Comparison of ENCODE assay signal across 24 mouse cellular contexts in the genomic region with DNA sequence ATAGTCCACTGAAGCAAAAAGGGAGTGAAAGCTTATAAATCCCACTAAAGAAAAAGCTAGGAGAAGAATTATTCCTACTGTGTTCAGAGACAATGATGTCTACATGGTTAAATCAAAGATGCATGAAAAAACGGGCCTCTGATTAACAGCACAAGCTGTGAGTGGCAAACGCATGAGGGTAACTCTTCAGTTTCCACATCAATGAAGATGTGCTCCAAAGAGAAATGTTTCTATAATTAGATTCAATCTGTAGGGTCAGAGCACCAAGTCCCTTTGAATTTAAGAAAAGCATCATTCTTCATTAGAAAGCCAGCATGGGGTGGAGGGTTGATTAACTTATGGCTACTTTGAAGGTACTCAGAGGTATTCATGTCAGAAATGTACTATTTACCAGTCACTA.
DNase-seq lines count a peak whose midpoint lies in the region; ATAC-seq and TF ChIP-seq lines count a peak whose summit lies in the region.
"Had no signal": no experiment of that assay in that cellular context is flagged by ENCODE, and none has a peak within 500 bp of the region (broad histone marks: within the 10 kb centered on the region; RNA-seq: fewer than 3 reads in every experiment).

No protein-coding gene starts in this region.

- WGBS in forebrain, embryonic 11.5 days, result 5% methylated on average over 2 of the region's 2 CpGs
- WGBS in forebrain, embryonic 13.5 days, result 0% methylated on average over 2 of the region's 2 CpGs
- 24% methylated on average over 2 of the region's 2 CpGs for WGBS in hindbrain, postnatal 0 days
- WGBS in hindbrain, embryonic 16.5 days, result 23% methylated on average over 2 of the region's 2 CpGs

- H3K9ac ChIP-seq in forebrain, embryonic 11.5 days (ENCODE audit: low read length), result no peak overlapping the region
- no peak overlapping the region for H3K9ac ChIP-seq in forebrain, embryonic 13.5 days
- H3K9ac ChIP-seq in hindbrain, postnatal 0 days (replicated peaks; ENCODE audit: low read length), result no peak overlapping the region
- H3K9ac ChIP-seq in hindbrain, embryonic 16.5 days (ENCODE audit: low read depth, low read length), result no peak overlapping the region
- H3K9ac ChIP-seq: embryonic facial prominence, embryonic 13.5 days; forebrain, embryonic 15.5 days; hindbrain, embryonic 12.5 days; hindbrain, embryonic 15.5 days had no signal

- no peaks in the 10 kb centered on the region for H3K27me3 ChIP-seq in forebrain, embryonic 11.5 days (ENCODE audit: control insufficient read depth, insufficient read depth, low read length)
- no peaks in the 10 kb centered on the region for H3K27me3 ChIP-seq in forebrain, embryonic 13.5 days
- no peaks in the 10 kb centered on the region for H3K27me3 ChIP-seq in hindbrain, postnatal 0 days (ENCODE audit: insufficient read depth, low read length)
- H3K27me3 ChIP-seq in hindbrain, embryonic 16.5 days (replicated peaks; ENCODE audit: control insufficient read depth, insufficient read depth, low read length), result no peaks in the 10 kb centered on the region
- H3K27me3 ChIP-seq: embryonic facial prominence, embryonic 13.5 days; forebrain, embryonic 15.5 days; hindbrain, embryonic 12.5 days; hindbrain, embryonic 15.5 days had no signal

- no peaks in the 10 kb centered on the region for H3K4me1 ChIP-seq in forebrain, embryonic 11.5 days (replicated peaks; ENCODE audit: control insufficient read depth, insufficient read depth, low read length)
- H3K4me1 ChIP-seq in forebrain, embryonic 13.5 days, result no peaks in the 10 kb centered on the region
- H3K4me1 ChIP-seq in hindbrain, postnatal 0 days (ENCODE audit: insufficient read depth, low read length), result no peaks in the 10 kb centered on the region
- no peaks in the 10 kb centered on the region for H3K4me1 ChIP-seq in hindbrain, embryonic 16.5 days (ENCODE audit: control insufficient read depth, insufficient read depth, low read depth, low read length)
- H3K4me1 ChIP-seq: embryonic facial prominence, embryonic 13.5 days; forebrain, embryonic 15.5 days; hindbrain, embryonic 12.5 days; hindbrain, embryonic 15.5 days had no signal

- H3K4me3 ChIP-seq in forebrain, embryonic 11.5 days (ENCODE audit: low read depth, low read length), result no peak overlapping the region
- no peak overlapping the region for H3K4me3 ChIP-seq in forebrain, embryonic 13.5 days
- H3K4me3 ChIP-seq in hindbrain, postnatal 0 days (ENCODE audit: low read length), result no peak overlapping the region
- no peak overlapping the region for H3K4me3 ChIP-seq in hindbrain, embryonic 16.5 days (ENCODE audit: low read length)
- H3K4me3 ChIP-seq: embryonic facial prominence, embryonic 13.5 days; forebrain, embryonic 15.5 days; hindbrain, embryonic 12.5 days; hindbrain, embryonic 15.5 days had no signal

- H3K36me3 ChIP-seq in forebrain, embryonic 11.5 days (ENCODE audit: control insufficient read depth, insufficient read depth, low read length), result no peaks in the 10 kb centered on the region
- H3K36me3 ChIP-seq in forebrain, embryonic 13.5 days (ENCODE audit: poor library complexity, severe bottlenecking), result no peaks in the 10 kb centered on the region
- no peaks in the 10 kb centered on the region for H3K36me3 ChIP-seq in hindbrain, postnatal 0 days (ENCODE audit: insufficient read depth, low read length)
- no peaks in the 10 kb centered on the region for H3K36me3 ChIP-seq in hindbrain, embryonic 16.5 days (ENCODE audit: control insufficient read depth, insufficient read depth, low read length)
- H3K36me3 ChIP-seq: embryonic facial prominence, embryonic 13.5 days; forebrain, embryonic 15.5 days; hindbrain, embryonic 12.5 days; hindbrain, embryonic 15.5 days had no signal

- H3K4me2 ChIP-seq in forebrain, embryonic 11.5 days (ENCODE audit: low read depth, low read length, severe bottlenecking), result no peak overlapping the region
- no peak overlapping the region for H3K4me2 ChIP-seq in forebrain, embryonic 13.5 days
- no peak overlapping the region for H3K4me2 ChIP-seq in hindbrain, postnatal 0 days (ENCODE audit: low read depth, low read length)
- H3K4me2 ChIP-seq in hindbrain, embryonic 16.5 days (ENCODE audit: low read length), result no peak overlapping the region
- H3K4me2 ChIP-seq: embryonic facial prominence, embryonic 13.5 days; forebrain, embryonic 15.5 days; heart, embryonic 11.5 days; hindbrain, embryonic 12.5 days; hindbrain, embryonic 15.5 days had no signal

- no peak overlapping the region for H3K27ac ChIP-seq in forebrain, embryonic 11.5 days (ENCODE audit: low read depth, low read length)
- no peak overlapping the region for H3K27ac ChIP-seq in forebrain, embryonic 13.5 days
- H3K27ac ChIP-seq in hindbrain, postnatal 0 days, result no peak overlapping the region
- no peak overlapping the region for H3K27ac ChIP-seq in hindbrain, embryonic 16.5 days (ENCODE audit: low read depth, low read length)
- H3K27ac ChIP-seq: embryonic facial prominence, embryonic 13.5 days; forebrain, embryonic 15.5 days; hindbrain, embryonic 12.5 days; hindbrain, embryonic 15.5 days had no signal

- peak; percentile 8 for DNase-seq in embryo, embryonic 10.5 days (ENCODE audit: low spot score)
- DNase-seq in embryo, embryonic 10 days (ENCODE audit: low spot score), result no peak
- DNase-seq in forebrain, embryonic 11.5 days (ENCODE audit: low spot score), result no peak
- DNase-seq in hindbrain, postnatal 0 days (ENCODE audit: low spot score), result peak; percentile 5
- DNase-seq in retina, postnatal 1 day, result peak; percentile 4
- DNase-seq in gastrocnemius, postnatal 10 days, result no peak
- DNase-seq: adrenal gland, adult 8-10 months; adrenal gland, postnatal 25 days; cerebellum, adult 18-20 months; cerebellum, adult 9-10 months; cerebellum, postnatal 14 days; gastrocnemius, postnatal 14 days; heart, adult 11 months; kidney, adult 18-20 months had no signal

- peak; percentile 56 for ATAC-seq in forebrain, embryonic 11.5 days (replicated peaks; ENCODE audit: low FRiP score)
- ATAC-seq in forebrain, embryonic 13.5 days, result no peak
- ATAC-seq in hindbrain, postnatal 0 days, result no peak
- no peak for ATAC-seq in hindbrain, embryonic 16.5 days
- ATAC-seq: activated CD4-positive, CD25-positive, alpha-beta regulatory T cell, adult 4 months; forebrain, embryonic 15.5 days; inflammation-experienced regulatory T-cells, adult 6 months; intestine, embryonic 16.5 days had no signal

- no peaks in the 10 kb centered on the region for H3K9me3 ChIP-seq in forebrain, embryonic 11.5 days (ENCODE audit: control insufficient read depth, low read length)
- H3K9me3 ChIP-seq in forebrain, embryonic 13.5 days (replicated peaks), result no peaks in the 10 kb centered on the region
- no peaks in the 10 kb centered on the region for H3K9me3 ChIP-seq in hindbrain, postnatal 0 days (ENCODE audit: low read length)
- no peaks in the 10 kb centered on the region for H3K9me3 ChIP-seq in hindbrain, embryonic 16.5 days (ENCODE audit: control insufficient read depth, low read length)
- H3K9me3 ChIP-seq: embryonic facial prominence, embryonic 13.5 days; forebrain, embryonic 15.5 days; hindbrain, embryonic 12.5 days; hindbrain, embryonic 15.5 days had no signal

- TF ChIP-seq CTCF in hindbrain, postnatal 0 days (IDR thresholded peaks at IDR 0.05; ENCODE audit: low read depth), result no peak

Comparison
In these comparisons a context has a peak if more than half of its experiments do, and no peak if none do; other contexts are left out.
1. DNase-seq: peak in embryo, embryonic 10.5 days (single experiment), hindbrain, postnatal 0 days (single experiment) and retina, postnatal 1 day (single experiment); none in embryo, embryonic 10 days (single experiment), forebrain, embryonic 11.5 days (single experiment) and gastrocnemius, postnatal 10 days (single experiment).